Mouse (Mus musculus) layer of hippocampus, postnatal 10 days (tissue): ENCODE data around the gene Olfr1318. TPM values are rescaled to one million over a fixed set of nuclear protein-coding genes. Genes with fewer than 3 reads are reported as not detected.
A peak's percentile ranks its signal among the peaks of the same experiment; 100 is the strongest.

Experiments
- DNase-seq, 2 experiments: peaks; one replicate each; pipeline ENCODE4 v3.0.0; 2021; ENCODE audit warnings: low spot score in 2 of 2
- long read RNA-seq: library from polyadenylated mRNA; stranded (forward); transcript quantifications from one replicate; pipeline ENCODE4 v2.0.0, GENCODE M21; 2023
- total RNA-seq, 2 experiments: library from RNA; stranded (reverse); gene quantifications; 2 replicates each; pipeline ENCODE4 v1.2.3; 2021

Gene Olfr1318
- not detected for total RNA-seq
- long read RNA-seq = 0 reads

GRCm38 (mm10) chr2:112153898-112154297 lies at the start of gene Olfr1318:
Gene Olfr1318, plus strand, starts transcription at chr2:112154198.
- DNase-seq = no peak

DNA sequence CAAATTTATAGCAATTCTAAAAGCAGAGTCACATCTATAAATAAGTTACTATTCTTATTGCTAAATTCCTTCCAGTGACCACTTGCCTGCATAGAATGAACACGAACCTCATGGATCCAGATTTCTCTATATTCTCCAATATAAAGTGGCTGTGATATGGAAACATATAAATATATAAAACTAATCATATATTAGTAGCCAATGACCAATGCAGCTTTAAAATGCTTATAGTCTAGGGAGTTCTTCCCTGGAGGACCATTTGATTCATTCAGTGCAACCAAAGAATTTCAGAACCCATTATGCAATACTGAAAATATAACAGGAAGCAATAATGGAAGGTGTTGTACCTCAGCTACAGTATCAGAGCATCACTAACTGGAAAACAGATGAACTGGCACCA lies 38.7 kb upstream of the Olfr1318 start, which contains the start of gene Olfr1315-ps1:
Gene Olfr1315-ps1, minus strand, starts transcription at position 101 of the 400 bp plus-strand sequence.
- DNase-seq = no peak

DNA sequence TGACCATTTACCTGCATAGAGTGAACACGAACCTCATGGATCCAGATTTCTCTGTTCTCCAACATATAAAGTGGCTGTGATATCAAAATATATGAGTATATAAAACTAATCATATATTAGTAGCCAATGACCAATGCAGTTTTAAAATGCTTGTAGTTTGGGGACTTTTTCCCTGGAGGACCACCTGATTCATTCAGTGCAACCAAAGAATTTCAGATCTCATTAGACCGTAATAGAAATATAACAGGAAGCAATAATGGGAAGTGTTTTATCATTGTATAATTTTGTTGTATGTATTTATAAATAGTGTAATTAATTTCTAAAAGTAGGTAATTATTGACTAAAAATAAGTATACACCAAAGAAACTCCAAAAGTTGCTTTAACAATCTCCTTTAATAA lies 19.1 kb upstream of the Olfr1318 start, which contains the start of gene Olfr1316:
Gene Olfr1316, minus strand, starts transcription at position 101 of the 400 bp plus-strand sequence.
- no peak for DNase-seq

GRCm38 (mm10) chr2:112140029-112140428 lies 14.0 kb upstream of the Olfr1318 start, which contains the start of gene Olfr1317:
Gene Olfr1317, plus strand, starts transcription at chr2:112140329.
- DNase-seq = no peak

- DNase-seq = peak; percentile 19 to 50
These were observed 42.9 kb downstream of the Olfr1318 start for GRCm38 (mm10) chr2:112196859-112197258.

GRCm38 (mm10) chr2:112203056-112203455 lies 49.1 kb downstream of the Olfr1318 start:
- no peak for DNase-seq

Other genes starting within 250 kb of the Olfr1318 start
- not detected for gene Olfr1306, start 237.9 kb upstream of the Olfr1318 start, total RNA-seq
- under 1 TPM; 0.02 to 0.04 TPM for gene Olfr1307, start 204.8 kb upstream of the Olfr1318 start, total RNA-seq
- not detected for gene Olfr1308, start 189.3 kb upstream of the Olfr1318 start, total RNA-seq
- gene Olfr1309, start 163.9 kb upstream of the Olfr1318 start, total RNA-seq = not detected
- not detected for gene Olfr1310, start 141.5 kb upstream of the Olfr1318 start, total RNA-seq
- not detected for gene Olfr1311, start 129.8 kb upstream of the Olfr1318 start, total RNA-seq
- gene Olfr1312, start 104.0 kb upstream of the Olfr1318 start, total RNA-seq = not detected
- not detected for gene Olfr1313, start 76.4 kb upstream of the Olfr1318 start, total RNA-seq
- not detected for gene Olfr1314, start 57.4 kb upstream of the Olfr1318 start, total RNA-seq
- gene Olfr1315-ps1, start 38.8 kb upstream of the Olfr1318 start, total RNA-seq = not detected
- not detected for gene Olfr1316, start 19.2 kb upstream of the Olfr1318 start, total RNA-seq
- gene Olfr1317, start 13.9 kb upstream of the Olfr1318 start, total RNA-seq = not detected
- gene Lpcat4, start 85.3 kb downstream of the Olfr1318 start, total RNA-seq = 10 to 100 TPM; 59.7 to 62.4 TPM
- not detected for gene Nutm1, start 105.1 kb downstream of the Olfr1318 start, total RNA-seq
- gene Nop10, start 107.7 kb downstream of the Olfr1318 start, total RNA-seq = 10 to 100 TPM; 61.9 to 80.6 TPM
- 10 to 100 TPM; 81.2 to 83.7 TPM for gene Slc12a6, start 111.6 kb downstream of the Olfr1318 start, total RNA-seq
- 1 to 10 TPM; 1.0 to 1.3 TPM for gene Gm21985, start 112.1 kb downstream of the Olfr1318 start, total RNA-seq
- 100 to 1,000 TPM; 146 to 165 TPM for gene Emc4, start 213.8 kb downstream of the Olfr1318 start, total RNA-seq
- gene Katnbl1, start 225.0 kb downstream of the Olfr1318 start, total RNA-seq = 10 to 100 TPM; 14.9 to 15.2 TPM